Mouse (Mus musculus) brain, adult 2 months (tissue): ENCODE results near the gene Rad51b.

Experiments used
- DNase-seq: peaks from one replicate; pipeline ENCODE4 v3.0.0; 2011; ENCODE audit warnings: low read depth, low spot score

Gene Rad51b

GRCm38 (mm10) chr12:79762570-79763275 is 465.6 kb downstream of the Rad51b start:
- DNase-seq = no peak

GRCm38 (mm10) chr12:79766116-79766515 is 469.0 kb downstream of the Rad51b start:
- DNase-seq = no peak

DNA sequence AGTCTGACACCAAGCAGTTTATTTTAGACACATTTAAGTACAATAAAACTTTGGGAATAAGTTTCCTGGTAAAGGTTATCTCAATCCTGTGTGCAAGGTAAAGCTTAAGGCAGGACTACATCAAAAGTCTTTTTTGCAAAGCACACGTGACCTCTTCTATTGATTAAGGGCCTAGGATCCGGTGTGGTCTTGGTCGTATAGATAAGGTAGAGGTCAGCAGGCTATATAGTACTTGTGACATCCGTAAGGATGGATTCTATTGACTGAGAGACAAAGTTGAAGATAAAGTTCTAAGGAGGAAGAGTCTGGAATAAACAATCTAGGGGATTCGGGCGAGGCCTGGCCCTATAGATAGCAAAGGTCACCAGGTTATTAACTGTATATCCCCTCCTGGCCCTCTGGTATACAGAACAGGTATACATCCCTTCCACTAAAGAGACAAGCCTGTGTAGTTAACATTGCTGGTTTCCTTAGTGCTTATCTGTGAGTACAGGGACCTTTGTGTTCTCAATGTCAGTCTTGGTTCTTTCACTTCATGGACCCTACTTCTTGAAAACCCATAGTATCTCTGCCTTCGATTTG is 471.8 kb downstream of the Rad51b start:
- no peak for DNase-seq

- no peak for DNase-seq
These were observed 472.7 kb downstream of the Rad51b start for GRCm38 (mm10) chr12:79769763-79770162.

DNA sequence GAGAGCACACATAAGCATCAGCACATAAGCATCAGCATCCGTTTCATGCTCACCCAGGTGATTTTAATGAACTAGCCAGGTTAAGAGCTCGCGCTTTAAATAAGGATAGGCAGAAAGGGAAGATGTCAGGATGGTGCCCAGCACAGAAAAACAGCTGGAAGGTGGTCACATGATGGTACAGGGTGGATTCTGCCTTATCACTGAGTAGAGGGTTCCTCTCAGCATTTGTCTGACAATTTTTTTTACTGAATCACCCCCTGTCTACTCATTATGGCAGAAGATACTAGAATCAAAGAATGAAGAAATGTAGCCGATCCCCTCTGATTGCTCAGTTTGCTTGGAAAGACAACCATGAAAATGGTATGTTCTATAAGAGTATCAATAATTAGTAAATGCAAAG is 474.1 kb downstream of the Rad51b start:
- no peak for DNase-seq

DNA sequence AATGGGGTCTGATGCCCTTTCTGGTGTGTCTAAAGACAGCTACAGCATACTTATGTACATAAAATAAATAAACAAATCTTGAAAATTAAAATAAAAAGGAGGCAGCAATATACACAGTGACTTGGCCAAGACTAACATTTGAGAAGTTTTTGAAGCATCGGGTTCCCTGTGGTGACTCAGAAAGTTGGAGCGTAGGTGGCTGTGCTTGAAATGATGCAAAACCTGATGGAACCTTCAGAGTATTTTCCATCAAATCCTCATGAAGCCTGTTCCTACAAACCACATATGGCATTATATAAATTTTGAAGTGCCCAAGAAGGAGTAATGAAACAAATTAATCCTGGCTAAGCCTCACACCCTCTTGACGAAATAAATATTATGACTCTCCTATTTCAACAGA is 474.7 kb downstream of the Rad51b start:
- DNase-seq = peak; percentile 75

DNA sequence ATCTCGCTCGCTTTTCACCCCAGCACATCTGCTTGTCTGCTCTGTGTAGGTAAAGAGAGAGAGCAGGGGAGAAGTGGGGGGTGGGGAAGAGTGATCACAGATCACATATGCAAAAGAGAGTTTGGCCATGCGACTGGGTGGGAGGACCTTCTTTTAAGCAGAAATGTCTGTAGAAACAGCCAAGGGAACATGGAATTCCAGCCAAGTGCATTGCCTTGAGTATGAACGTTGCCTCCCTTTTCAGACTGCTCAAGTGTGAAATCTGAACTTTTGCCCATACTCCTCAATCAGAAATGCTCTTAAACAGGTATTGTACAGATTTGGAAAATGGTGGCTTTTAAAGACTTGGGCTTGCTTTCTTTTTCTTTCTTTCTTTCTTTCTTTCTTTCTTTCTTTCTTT is 476.2 kb downstream of the Rad51b start:
- no peak for DNase-seq

DNA sequence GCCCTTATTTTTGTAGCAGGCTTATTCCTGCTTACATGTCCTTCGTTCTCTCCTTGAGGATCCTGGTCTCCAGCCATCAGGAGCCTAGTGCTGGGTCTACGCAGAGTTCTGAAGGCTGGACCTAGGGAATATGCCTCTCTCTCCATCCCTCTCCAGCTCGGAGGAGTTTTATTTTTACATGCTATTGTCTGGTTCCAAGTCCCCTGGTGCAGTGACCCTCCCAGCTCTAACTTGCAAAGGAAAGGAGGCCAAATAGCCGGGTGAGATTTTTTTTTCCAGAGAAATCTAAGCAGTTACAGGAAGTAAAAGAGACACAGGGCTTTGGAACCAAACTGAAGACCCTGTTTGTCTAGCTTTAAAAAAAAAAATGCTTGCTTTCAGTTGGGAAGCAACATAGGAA is 477.5 kb downstream of the Rad51b start:
- DNase-seq = no peak

DNA sequence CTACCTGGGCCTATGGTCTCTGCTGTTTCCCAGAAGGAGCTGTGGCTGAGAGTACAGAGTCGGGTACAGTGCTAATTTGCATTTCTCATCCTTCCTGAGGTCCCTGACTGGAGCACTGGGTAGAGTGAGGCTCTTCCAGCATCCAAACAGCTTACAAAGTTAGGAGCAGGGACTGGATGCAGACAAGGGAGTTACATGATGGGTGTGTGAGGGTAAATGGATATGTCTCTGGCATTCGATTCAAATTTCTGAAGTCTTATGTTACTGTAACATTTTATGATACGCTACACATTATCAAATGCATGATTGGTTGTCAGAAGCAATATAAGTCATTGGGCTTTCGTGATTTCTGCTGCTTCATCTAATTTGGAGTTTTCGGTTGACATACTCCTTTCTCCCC is 479.7 kb downstream of the Rad51b start:
- DNase-seq = no peak

DNA sequence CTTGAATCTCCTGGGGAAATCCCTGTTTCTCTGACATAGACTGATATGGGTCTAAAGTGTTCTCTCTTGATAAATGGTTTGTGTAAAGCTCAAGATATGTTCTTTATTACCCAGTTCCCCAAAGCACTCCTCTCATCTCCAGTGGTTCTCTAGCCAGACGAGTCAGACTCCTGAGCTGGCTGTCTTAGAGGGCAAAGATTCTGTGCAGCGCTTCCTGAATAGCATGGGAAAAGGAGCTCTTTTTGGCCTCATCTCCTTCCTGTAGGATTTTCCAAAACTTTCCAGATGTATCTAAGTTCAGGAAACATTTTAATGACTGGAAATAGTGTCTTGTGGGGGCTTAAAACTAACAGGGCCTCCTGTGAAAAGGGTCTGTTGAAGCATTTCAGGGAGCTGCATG is 483.7 kb downstream of the Rad51b start:
- DNase-seq = no peak

DNA sequence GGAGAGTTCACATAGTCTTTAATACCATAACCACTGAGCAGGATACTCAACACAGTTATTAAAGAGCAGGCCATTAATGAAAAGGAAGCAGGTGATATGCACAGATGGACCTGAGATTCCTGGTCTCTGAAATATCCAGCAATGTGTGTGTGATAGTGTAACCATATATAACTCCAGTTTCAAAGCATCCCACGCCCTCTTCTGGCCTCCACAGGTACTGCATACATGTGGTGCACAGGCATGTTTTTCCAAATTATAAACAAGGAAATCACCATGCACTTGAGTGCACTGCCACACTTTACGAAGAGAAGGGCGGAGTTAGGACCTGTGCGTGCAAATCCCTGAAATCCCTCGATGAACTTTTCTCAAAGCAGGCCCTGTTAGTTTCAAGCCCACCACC is 484.7 kb downstream of the Rad51b start:
- DNase-seq = no peak

DNA sequence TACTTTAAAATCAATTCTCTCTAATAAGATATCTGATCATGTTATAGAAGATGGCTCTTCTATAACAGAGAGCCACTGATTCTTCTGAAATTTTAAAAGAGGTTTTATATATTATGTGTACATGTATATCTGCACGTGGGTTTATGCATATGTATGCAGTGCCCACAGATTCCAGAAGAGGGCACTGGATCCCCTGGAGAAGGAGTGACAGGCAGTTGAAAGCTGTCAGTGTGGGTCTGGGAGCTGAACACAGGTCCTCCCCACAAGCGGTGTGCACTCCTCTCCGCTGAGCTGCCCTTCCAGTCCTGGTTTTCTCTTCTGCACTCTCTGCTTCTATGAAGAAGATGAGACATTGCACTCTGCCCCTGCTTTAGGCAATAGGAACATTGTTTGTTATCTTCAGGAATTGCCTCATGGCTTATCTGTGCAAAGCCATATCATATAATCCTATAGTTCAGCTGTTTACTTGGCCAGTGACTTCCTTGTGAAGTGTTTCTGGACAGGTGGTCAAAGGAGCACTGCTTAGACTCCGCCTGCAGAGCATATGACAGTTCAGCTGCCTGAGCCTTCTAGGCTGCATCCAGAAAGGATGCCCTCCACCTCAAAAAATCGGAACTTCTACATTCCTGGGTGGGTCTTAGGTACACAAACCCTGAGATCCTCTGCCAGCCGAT is 485.5 kb downstream of the Rad51b start:
- no peak for DNase-seq

GRCm38 (mm10) chr12:79784159-79784558 is 487.1 kb downstream of the Rad51b start:
- DNase-seq = no peak

DNA sequence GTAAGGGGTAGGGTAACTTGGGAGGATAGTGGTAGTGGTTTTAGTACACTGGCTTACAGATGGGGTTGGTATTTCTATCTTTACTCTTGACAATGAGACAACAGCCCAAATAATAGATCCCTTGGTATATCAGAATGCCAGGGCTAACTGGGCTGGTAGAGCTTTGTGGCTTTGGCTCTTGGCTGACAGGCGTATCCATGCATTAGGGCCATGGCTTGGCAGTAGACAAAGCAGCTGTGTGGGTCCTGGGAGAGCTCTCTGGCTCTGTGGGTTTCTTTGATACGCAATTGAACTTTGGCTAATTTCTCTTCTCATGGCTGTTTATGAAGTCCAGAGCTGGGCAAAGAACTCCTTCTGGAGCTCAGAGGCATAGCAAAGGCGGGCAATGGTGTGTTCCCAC is 488.6 kb downstream of the Rad51b start:
- no peak for DNase-seq

- DNase-seq = no peak
These were observed 490.5 kb downstream of the Rad51b start for GRCm38 (mm10) chr12:79787538-79787937.

DNA sequence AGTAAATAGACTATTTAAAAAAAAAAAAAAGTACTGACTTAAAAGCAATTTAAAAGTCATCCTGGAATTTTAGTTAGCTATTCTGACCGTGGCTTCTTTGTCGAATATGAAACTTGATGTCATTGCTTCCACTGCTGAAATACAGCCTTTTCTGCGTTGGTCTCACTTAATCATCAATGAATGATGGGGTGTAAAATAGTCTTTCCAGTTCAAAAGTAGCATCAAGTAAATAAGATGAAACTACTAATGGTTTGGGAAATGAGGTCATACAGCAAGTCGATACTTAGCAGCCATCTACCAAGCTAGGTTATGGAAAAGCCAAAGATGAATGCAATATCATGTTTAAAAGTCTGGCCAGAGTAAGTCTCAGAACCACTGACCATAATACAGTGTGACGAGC is 491.3 kb downstream of the Rad51b start:
- no peak for DNase-seq

DNA sequence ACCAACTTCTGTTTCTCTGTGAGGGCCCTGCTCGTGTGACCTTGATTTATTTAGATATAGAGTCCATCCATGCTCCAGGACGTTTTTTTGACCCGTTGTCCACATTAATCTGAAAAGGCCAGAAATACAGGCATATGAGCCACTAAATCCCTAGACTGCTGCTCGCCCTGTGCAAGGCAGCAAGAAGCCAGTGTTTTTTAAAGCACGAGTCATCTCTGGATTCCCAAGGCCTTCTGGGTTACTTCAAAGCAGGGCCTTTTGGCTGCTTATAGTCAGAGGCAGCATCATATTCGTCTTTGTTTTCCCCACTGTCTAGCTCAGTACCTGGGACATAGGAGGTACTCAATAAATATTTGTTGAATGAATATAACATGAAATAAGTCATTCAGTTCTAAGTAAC is 492.4 kb downstream of the Rad51b start:
- DNase-seq = no peak

DNA sequence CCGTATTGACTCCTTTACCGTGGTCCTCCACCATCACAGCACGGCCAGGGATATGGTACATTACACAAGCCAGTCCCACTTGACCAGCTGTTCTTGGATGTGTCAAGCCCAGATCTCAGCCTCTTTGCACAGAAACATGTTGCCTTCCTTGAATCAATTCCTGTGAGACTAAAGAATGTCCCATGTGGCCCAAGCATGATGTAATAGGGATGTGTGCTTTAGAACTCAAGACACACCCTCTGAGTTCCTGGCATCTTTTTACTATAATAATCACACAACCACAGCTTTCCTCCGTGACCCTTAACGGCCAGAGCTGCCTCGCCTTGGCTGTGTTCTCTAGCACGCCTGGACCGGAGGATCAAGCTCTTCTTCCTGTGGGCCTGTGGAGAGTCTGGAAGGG is 496.3 kb downstream of the Rad51b start:
- DNase-seq = no peak

- DNase-seq = no peak
These were observed 497.7 kb downstream of the Rad51b start for GRCm38 (mm10) chr12:79794802-79795201.

DNA sequence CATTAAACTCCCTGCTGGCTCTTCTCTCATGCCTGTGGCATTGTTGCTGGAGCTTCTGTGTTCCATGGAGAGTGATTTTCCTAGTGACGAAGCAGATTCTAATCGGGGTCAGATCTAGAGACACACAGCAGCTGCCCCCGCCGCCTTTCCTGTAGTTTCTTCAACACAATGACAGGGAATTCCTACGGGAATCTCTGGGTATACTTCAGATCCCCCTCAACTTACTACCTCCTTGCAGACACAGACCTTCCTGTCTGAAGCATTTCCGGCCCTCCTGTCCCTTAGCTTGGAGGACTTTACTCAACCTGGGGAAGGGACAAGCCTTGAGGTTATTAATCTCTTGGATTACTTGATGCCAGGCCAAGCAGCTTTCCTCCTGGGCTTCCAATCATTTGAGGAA is 499.2 kb downstream of the Rad51b start:
- no peak for DNase-seq

DNA sequence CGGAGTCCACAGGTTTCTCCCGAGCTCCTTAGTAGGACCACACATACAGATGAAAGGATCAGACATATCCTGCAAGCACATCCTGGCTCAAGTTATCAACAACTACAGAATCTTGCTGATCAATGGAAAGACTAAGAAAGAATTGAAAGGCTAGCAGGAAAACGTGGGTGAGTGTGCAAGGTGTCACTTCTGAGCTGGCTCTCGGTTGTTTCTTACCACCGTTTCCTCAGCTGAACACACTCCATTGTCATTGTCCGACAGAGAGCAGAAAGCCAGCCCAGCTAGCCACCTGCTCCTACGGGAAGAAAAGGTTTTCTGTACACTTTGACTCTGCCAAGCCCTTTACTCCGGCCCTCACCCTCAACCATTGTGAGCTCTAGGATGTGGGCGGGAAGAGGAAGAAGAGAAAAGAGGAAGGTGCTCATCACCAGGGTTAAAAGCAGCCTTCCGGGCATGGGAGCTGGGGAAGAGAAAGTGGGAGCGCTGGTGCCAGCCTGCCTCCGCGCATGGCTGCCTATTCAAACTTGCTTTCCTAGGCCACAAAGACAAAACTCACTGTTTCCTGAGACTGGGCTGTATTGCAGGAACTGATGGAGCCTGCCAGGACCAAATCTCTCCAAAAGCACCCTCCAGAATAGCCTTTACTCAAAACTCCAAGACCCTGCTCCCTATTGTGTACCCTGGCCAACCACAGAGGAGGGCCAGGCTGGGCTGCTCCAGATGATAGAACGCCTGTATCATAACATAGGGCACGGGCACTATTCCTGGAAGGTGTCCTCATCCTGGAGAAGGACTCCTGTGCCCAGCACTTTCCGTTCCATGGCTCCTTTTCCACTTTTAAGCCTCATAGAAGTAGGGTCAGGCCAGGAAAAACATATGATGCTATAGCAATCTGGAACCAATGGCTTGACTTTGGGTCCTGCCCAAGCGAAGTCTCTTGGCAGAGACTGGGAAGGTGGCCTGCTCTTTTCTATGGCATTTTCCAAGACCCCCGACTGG is 500.0 kb downstream of the Rad51b start:
- DNase-seq = no peak

GRCm38 (mm10) chr12:79798488-79798887 is 501.4 kb downstream of the Rad51b start:
- DNase-seq = no peak
